Mouse (Mus musculus): ENCODE results near the gene Kri1. TPM values are rescaled to one million over a fixed set of nuclear protein-coding genes. Genes with fewer than 3 reads are reported as not detected.
"Not testable (repeated sequence)": the region's sequence is repeated elsewhere in the genome, so short reads cannot be mapped to it uniquely, and the experiment has no call there.

Kri1 gene
- polyA plus RNA-seq, 1 experiment = 31.0 TPM

GRCm38 (mm10) chr9:21274336-21274735 is 13.4 kb downstream of the Kri1 start:
- DNase-seq (ENCODE audit: low spot score) = no peak

- DNase-seq (ENCODE audit: low spot score) = no peak
These were observed 14.1 kb downstream of the Kri1 start for GRCm38 (mm10) chr9:21273520-21274228.

GRCm38 (mm10) chr9:21273094-21273493 is 14.7 kb downstream of the Kri1 start:
- DNase-seq (ENCODE audit: low spot score) = no peak

- DNase-seq (ENCODE audit: low spot score) = no peak
These were observed 15.4 kb downstream of the Kri1 start for GRCm38 (mm10) chr9:21272391-21272790.

- DNase-seq (ENCODE audit: low spot score) = not testable (repeated sequence)
These were observed 18.2 kb downstream of the Kri1 start for GRCm38 (mm10) chr9:21269590-21269989.

GRCm38 (mm10) chr9:21268305-21268704 is 19.5 kb downstream of the Kri1 start:
- no peak for DNase-seq (ENCODE audit: low spot score)

- no peak for DNase-seq (ENCODE audit: low spot score)
These were observed 20.9 kb downstream of the Kri1 start for GRCm38 (mm10) chr9:21266889-21267288.

GRCm38 (mm10) chr9:21265611-21266010 is 22.2 kb downstream of the Kri1 start:
- DNase-seq (ENCODE audit: low spot score) = no peak

GRCm38 (mm10) chr9:21265000-21265561 is 22.7 kb downstream of the Kri1 start, which contains the start of gene Atg4d:
Gene Atg4d (plus strand): TSS chr9:21265293.
- DNase-seq (ENCODE audit: low spot score) = peak; percentile 93

- no peak for DNase-seq (ENCODE audit: low spot score)
These were observed 23.3 kb downstream of the Kri1 start for GRCm38 (mm10) chr9:21264272-21264999.

GRCm38 (mm10) chr9:21261831-21262230 is 25.9 kb downstream of the Kri1 start:
- no peak for DNase-seq (ENCODE audit: low spot score)

GRCm38 (mm10) chr9:21260491-21261040 is 27.2 kb downstream of the Kri1 start:
- no peak for DNase-seq (ENCODE audit: low spot score)

- DNase-seq (ENCODE audit: low spot score) = not testable (repeated sequence)
These were observed 31.4 kb downstream of the Kri1 start for GRCm38 (mm10) chr9:21256349-21256748.

GRCm38 (mm10) chr9:21254690-21255089 is 33.1 kb downstream of the Kri1 start:
- no peak for DNase-seq (ENCODE audit: low spot score)

- DNase-seq (ENCODE audit: low spot score) = no peak
These were observed 36.5 kb downstream of the Kri1 start for GRCm38 (mm10) chr9:21251116-21251735.

- DNase-seq (ENCODE audit: low spot score) = no peak
These were observed 37.3 kb downstream of the Kri1 start for GRCm38 (mm10) chr9:21250509-21250908.

- no peak for DNase-seq (ENCODE audit: low spot score)
These were observed 37.9 kb downstream of the Kri1 start for GRCm38 (mm10) chr9:21249629-21250508.

- no peak for DNase-seq (ENCODE audit: low spot score)
These were observed 39.4 kb downstream of the Kri1 start, which contains the start of gene S1pr5 for GRCm38 (mm10) chr9:21248326-21248725. Gene S1pr5 (minus strand): TSS chr9:21248443.

GRCm38 (mm10) chr9:21246342-21246741 is 41.4 kb downstream of the Kri1 start:
- DNase-seq (ENCODE audit: low spot score) = no peak

GRCm38 (mm10) chr9:21245113-21245487 is 42.7 kb downstream of the Kri1 start:
- no peak for DNase-seq (ENCODE audit: low spot score)

Data from urinary bladder, adult 2 months (tissue).